Mouse (Mus musculus) stomach, postnatal 0 days (tissue): Measurements from ENCODE around the gene Ehd3. TPM values are rescaled to one million over a fixed set of nuclear protein-coding genes. Genes with fewer than 3 reads are reported as not detected.

Experiments
- ATAC-seq: fragments of 200-750 bp; cut with Nextera tagmentation; 2 replicates; pipeline ENCODE4 v1.8.0; 2017; ENCODE audit not compliant: low FRiP score, low TSS enrichment
- DNase-seq: peaks from one replicate; pipeline ENCODE4 v3.0.0-alpha.2; 2016; ENCODE audit warnings: low spot score
- H3K27ac ChIP-seq: fragments of 300-500 bp; sonication (generic); replicated peaks from 2 replicates; pipeline ENCODE4 v1.5.1; 2014; ENCODE audit warnings: mild to moderate bottlenecking, control low read depth
- H3K27me3 ChIP-seq: fragments of 300-500 bp; sonication (generic); 2 replicates; pipeline ENCODE4 v1.6.1; 2014; ENCODE audit warnings: low read length; ENCODE audit not compliant: control insufficient read depth, insufficient read depth
- H3K36me3 ChIP-seq: fragments of 300-500 bp; sonication (generic); 2 replicates; pipeline ENCODE4 v1.6.1; 2014; ENCODE audit warnings: low read length, mixed read lengths; ENCODE audit not compliant: control insufficient read depth, insufficient read depth
- H3K4me1 ChIP-seq: fragments of 300-500 bp; sonication (generic); replicated peaks from 2 replicates; pipeline ENCODE4 v1.6.1; 2014; ENCODE audit warnings: antibody characterized with exemption; ENCODE audit not compliant: control insufficient read depth, insufficient read depth
- H3K4me2 ChIP-seq: fragments of 300-500 bp; sonication (generic); replicated peaks from 2 replicates; pipeline ENCODE4 v1.6.1; 2014; ENCODE audit warnings: low read depth, mild to moderate bottlenecking, control low read depth, moderate library complexity
- H3K4me3 ChIP-seq: fragments of 300-500 bp; sonication (generic); 2 replicates; pipeline ENCODE4 v1.5.1; 2014; ENCODE audit warnings: low read depth, low read length, control low read depth
- H3K9ac ChIP-seq: fragments of 300-500 bp; sonication (generic); 2 replicates; pipeline ENCODE4 v1.6.1; 2014; ENCODE audit warnings: mild to moderate bottlenecking, low read length, control low read depth, mixed read lengths
- H3K9me3 ChIP-seq: fragments of 300-500 bp; sonication (generic); 2 replicates; pipeline ENCODE4 v1.6.1; 2016; ENCODE audit warnings: low read length; ENCODE audit not compliant: control insufficient read depth
- CTCF ChIP-seq: IDR thresholded peaks from 2 replicates; pipeline ENCODE4 v1.5.1; 2016; ENCODE audit warnings: antibody characterized with exemption, low read depth, mild to moderate bottlenecking, moderate library complexity
- EP300 ChIP-seq: optimal IDR thresholded peaks from 2 replicates; pipeline ENCODE3; 2016; ENCODE audit warnings: antibody characterized with exemption
- WGBS: fragments of 180-500 bp; shearing (Covaris S2); extraction: QIAGEN DNeasy Blood & Tissue Kit; methylation state at CpG from one replicate; pipeline ENCODE4 v1.1.7; 2014; 5-methylcytosine and 5-hydroxymethylcytosine counted together
- polyA plus RNA-seq: library from polyadenylated mRNA; unstranded; fragments of >200 nt; fragmentation: Nextera tagmentation; extraction: Ambion mirVana; gene quantifications from 2 replicates; pipeline ENCODE4 v1.2.1, GENCODE M21; 2015

Ehd3 gene
- polyA plus RNA-seq, 1 experiment from 2014 or later = 2.9 TPM

GRCm38 (mm10) chr17:73842963-73843362 lies 39.0 kb downstream of the Ehd3 start:
- no peaks in the 10 kb centered on the region for H3K9me3 ChIP-seq
- WGBS = 65% methylated on average over 1 of the region's 1 CpGs
- H3K27ac ChIP-seq = no peak overlapping the region
- no peak overlapping the region for H3K9ac ChIP-seq
- no peak for DNase-seq
- no peak overlapping the region for H3K4me3 ChIP-seq
- TF ChIP-seq EP300 (no peak), CTCF (no peak)
- H3K4me1 ChIP-seq = no peaks in the 10 kb centered on the region
- ATAC-seq = no peak
- H3K27me3 ChIP-seq = no peaks in the 10 kb centered on the region
- H3K36me3 ChIP-seq = no peaks in the 10 kb centered on the region
- no peak overlapping the region for H3K4me2 ChIP-seq

GRCm38 (mm10) chr17:73845632-73846031 lies 41.7 kb downstream of the Ehd3 start:
- DNase-seq (no peak), ATAC-seq (no peak)
- H3K27ac ChIP-seq = no peak overlapping the region
- TF ChIP-seq EP300 = no peak
- TF ChIP-seq CTCF = no peak
- H3K9me3 ChIP-seq = no peaks in the 10 kb centered on the region
- H3K27me3 ChIP-seq = no peaks in the 10 kb centered on the region
- H3K4me2 ChIP-seq = no peak overlapping the region
- H3K4me1 ChIP-seq = no peaks in the 10 kb centered on the region
- no peak overlapping the region for H3K4me3 ChIP-seq
- WGBS = 59% methylated on average over 3 of the region's 3 CpGs
- no peak overlapping the region for H3K9ac ChIP-seq
- no peaks in the 10 kb centered on the region for H3K36me3 ChIP-seq

- ATAC-seq (no peak), DNase-seq (no peak)
- TF ChIP-seq EP300 (no peak), CTCF (no peak)
- no peaks in the 10 kb centered on the region for H3K27me3 ChIP-seq
- H3K4me2 ChIP-seq = no peak overlapping the region
- H3K9ac ChIP-seq = no peak overlapping the region
- H3K9me3 ChIP-seq = no peaks in the 10 kb centered on the region
- WGBS = 90% methylated on average over 1 of the region's 1 CpGs
- H3K36me3 ChIP-seq = no peaks in the 10 kb centered on the region
- H3K4me1 ChIP-seq = no peaks in the 10 kb centered on the region
- H3K4me3 ChIP-seq = no peak overlapping the region
- H3K27ac ChIP-seq = no peak overlapping the region
Observed at GRCm38 (mm10) chr17:73847399-73847798, 43.5 kb downstream of the Ehd3 start.

GRCm38 (mm10) chr17:73853041-73853440 lies 49.1 kb downstream of the Ehd3 start:
- Histone ChIP-seq H3K4me3 (no peak overlapping the region), H3K27me3 (no peaks in the 10 kb centered on the region), H3K4me2 (no peak overlapping the region), H3K27ac (no peak overlapping the region), H3K9ac (no peak overlapping the region), H3K36me3 (no peaks in the 10 kb centered on the region), H3K4me1 (no peaks in the 10 kb centered on the region), H3K9me3 (no peaks in the 10 kb centered on the region)
- TF ChIP-seq CTCF = no peak
- no peak for TF ChIP-seq EP300
- ATAC-seq (no peak), DNase-seq (no peak)
- WGBS = 55% methylated on average over 11 of the region's 11 CpGs

- H3K4me2 ChIP-seq = no peak overlapping the region
- WGBS = 66% methylated on average over 4 of the region's 4 CpGs
- no peak overlapping the region for H3K27ac ChIP-seq
- no peaks in the 10 kb centered on the region for H3K9me3 ChIP-seq
- H3K36me3 ChIP-seq = no peaks in the 10 kb centered on the region
- H3K27me3 ChIP-seq = no peaks in the 10 kb centered on the region
- no peak overlapping the region for H3K4me3 ChIP-seq
- DNase-seq (no peak), ATAC-seq (no peak)
- TF ChIP-seq EP300 (no peak), CTCF (no peak)
- H3K4me1 ChIP-seq = no peaks in the 10 kb centered on the region
- no peak overlapping the region for H3K9ac ChIP-seq
Observed at GRCm38 (mm10) chr17:73853717-73854116, 49.8 kb downstream of the Ehd3 start.

GRCm38 (mm10) chr17:73869008-73869685 lies 65.2 kb downstream of the Ehd3 start:
- H3K9me3 ChIP-seq = no peaks in the 10 kb centered on the region
- WGBS = 94% methylated on average over 9 of the region's 9 CpGs
- H3K36me3 ChIP-seq = no peaks in the 10 kb centered on the region
- no peak overlapping the region for H3K9ac ChIP-seq
- no peak overlapping the region for H3K4me3 ChIP-seq
- H3K27me3 ChIP-seq = no peaks in the 10 kb centered on the region
- TF ChIP-seq CTCF = no peak
- no peak for TF ChIP-seq EP300
- ATAC-seq = no peak
- no peak overlapping the region for H3K4me2 ChIP-seq
- H3K27ac ChIP-seq = no peak overlapping the region
- no peaks in the 10 kb centered on the region for H3K4me1 ChIP-seq
- no peak for DNase-seq
